Mouse (Mus musculus) ovary, postnatal 36 days (tissue): ENCODE data around the gene Mettl17.
A peak's percentile ranks its signal among the peaks of the same experiment; 100 is the strongest.
"Not testable (repeated sequence)": the region's sequence is repeated elsewhere in the genome, so short reads cannot be mapped to it uniquely, and the experiment has no call there.

Experiments used
- DNase-seq: peaks from one replicate; pipeline ENCODE4 v3.0.0; 2022; ENCODE audit warnings: low spot score, mixed read lengths

Mettl17 gene

GRCm38 (mm10) chr14:51896539-51897170, 12.0 kb downstream of the Mettl17 start:
- no peak for DNase-seq

GRCm38 (mm10) chr14:51899351-51899750, 14.7 kb downstream of the Mettl17 start:
- DNase-seq, result no peak

- peak; percentile 77 for DNase-seq
Measured at GRCm38 (mm10) chr14:51902806-51903710, 18.4 kb downstream of the Mettl17 start.

GRCm38 (mm10) chr14:51903782-51904181, 19.1 kb downstream of the Mettl17 start:
- no peak for DNase-seq

- no peak for DNase-seq
Measured at GRCm38 (mm10) chr14:51904706-51905105, 20.1 kb downstream of the Mettl17 start.

GRCm38 (mm10) chr14:51906102-51906501, 21.5 kb downstream of the Mettl17 start:
- DNase-seq, result no peak

- no peak for DNase-seq
Measured at GRCm38 (mm10) chr14:51911301-51911700, 26.7 kb downstream of the Mettl17 start.

- DNase-seq, result no peak
Measured at GRCm38 (mm10) chr14:51912391-51913061, 27.9 kb downstream of the Mettl17 start.

- peak; percentile 85 for DNase-seq
Measured at GRCm38 (mm10) chr14:51913062-51913959, 28.7 kb downstream of the Mettl17 start.

- peak; percentile 79 for DNase-seq
Measured at GRCm38 (mm10) chr14:51913960-51914762, 29.5 kb downstream of the Mettl17 start, which contains the start of gene Ndrg2. Ndrg2 (minus strand) TSS chr14:51914158.

GRCm38 (mm10) chr14:51915030-51915429, 30.4 kb downstream of the Mettl17 start:
- no peak for DNase-seq

GRCm38 (mm10) chr14:51916539-51916938, 31.9 kb downstream of the Mettl17 start:
- no peak for DNase-seq

GRCm38 (mm10) chr14:51918125-51918524, 33.5 kb downstream of the Mettl17 start, which contains the start of gene Tppp2:
Tppp2 (plus strand) TSS chr14:51918425.
- DNase-seq, result no peak

GRCm38 (mm10) chr14:51918966-51919365, 34.3 kb downstream of the Mettl17 start:
- DNase-seq, result no peak

GRCm38 (mm10) chr14:51921759-51922570, 37.3 kb downstream of the Mettl17 start:
- DNase-seq, result peak; percentile 50

- no peak for DNase-seq
Measured at GRCm38 (mm10) chr14:51922571-51922865, 37.9 kb downstream of the Mettl17 start, which contains the start of gene Rnase13. Rnase13 (minus strand) TSS chr14:51922773.

GRCm38 (mm10) chr14:51922910-51923309, 38.3 kb downstream of the Mettl17 start:
- DNase-seq, result no peak

GRCm38 (mm10) chr14:51923492-51923891, 38.9 kb downstream of the Mettl17 start:
- no peak for DNase-seq

- DNase-seq, result not testable (repeated sequence)
Measured at GRCm38 (mm10) chr14:51926930-51927329, 42.3 kb downstream of the Mettl17 start.
